Mouse (Mus musculus) embryo, embryonic 11 days (tissue): ENCODE results near the gene Lmbr1l.
"Not testable (repeated sequence)": the region's sequence is repeated elsewhere in the genome, so short reads cannot be mapped to it uniquely, and the experiment has no call there.

Experiments
- DNase-seq: peaks from one replicate; pipeline ENCODE4 v3.0.0-alpha.2; 2015

The Lmbr1l gene

GRCm38 (mm10) chr15:98934217-98934839, 16.3 kb upstream of the Lmbr1l start, which contains the start of gene Tuba1b:
Gene Tuba1b, minus strand, starts transcription at chr15:98934565.
- peak; percentile 98 for DNase-seq

GRCm38 (mm10) chr15:98933833-98934216, 15.8 kb upstream of the Lmbr1l start:
- peak; percentile 99 for DNase-seq

DNA sequence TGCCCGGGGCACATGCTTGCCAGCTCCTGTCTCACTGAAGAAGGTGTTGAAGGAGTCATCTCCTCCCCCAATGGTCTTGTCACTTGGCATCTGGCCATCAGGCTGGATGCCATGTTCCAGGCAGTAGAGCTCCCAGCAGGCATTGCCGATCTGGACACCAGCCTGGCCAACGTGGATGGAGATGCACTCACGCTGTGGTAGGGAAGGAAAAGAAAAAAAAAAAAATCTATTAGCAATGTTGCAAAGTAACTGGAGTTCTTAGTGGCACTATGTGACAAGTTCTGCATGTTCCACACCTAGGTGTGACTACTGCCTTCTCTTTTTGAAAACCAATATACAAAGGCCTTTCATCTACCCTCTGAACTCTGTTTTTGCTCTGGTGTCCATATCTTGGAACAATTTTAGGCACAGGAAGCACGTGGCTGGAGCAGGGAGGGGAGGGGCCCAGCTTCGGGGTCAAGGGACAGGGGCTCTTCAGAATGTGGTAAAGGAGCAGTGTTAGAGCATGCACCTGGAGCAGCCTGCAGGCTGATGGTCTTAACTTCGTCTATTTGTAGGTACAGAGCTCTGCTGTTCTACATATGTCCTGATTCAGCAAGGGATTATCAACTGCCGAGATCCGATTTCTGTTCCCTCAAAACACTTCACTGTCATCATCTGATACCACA, 15.1 kb upstream of the Lmbr1l start:
- not testable (repeated sequence) for DNase-seq

DNA sequence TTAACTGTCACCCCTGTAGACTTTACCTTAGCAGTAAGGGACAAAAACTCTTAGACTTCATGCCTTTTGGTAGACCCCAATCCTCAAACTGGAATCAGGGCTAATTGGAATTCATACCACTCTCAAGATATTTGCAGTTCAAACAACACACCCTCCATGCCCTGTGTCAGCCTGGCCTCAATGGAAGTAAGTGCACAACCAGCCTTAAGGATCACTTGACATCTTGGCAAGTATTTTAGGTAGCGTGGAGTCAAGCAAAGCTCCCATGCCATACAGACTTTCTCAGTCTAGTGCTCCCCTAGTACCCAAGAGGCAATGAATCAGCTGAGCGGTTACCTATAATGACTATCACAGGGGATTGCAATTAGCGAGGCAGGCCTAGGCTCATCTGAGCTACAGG, 13.0 kb upstream of the Lmbr1l start:
- DNase-seq = no peak

GRCm38 (mm10) chr15:98930017-98930734, 12.1 kb upstream of the Lmbr1l start:
- no peak for DNase-seq

DNA sequence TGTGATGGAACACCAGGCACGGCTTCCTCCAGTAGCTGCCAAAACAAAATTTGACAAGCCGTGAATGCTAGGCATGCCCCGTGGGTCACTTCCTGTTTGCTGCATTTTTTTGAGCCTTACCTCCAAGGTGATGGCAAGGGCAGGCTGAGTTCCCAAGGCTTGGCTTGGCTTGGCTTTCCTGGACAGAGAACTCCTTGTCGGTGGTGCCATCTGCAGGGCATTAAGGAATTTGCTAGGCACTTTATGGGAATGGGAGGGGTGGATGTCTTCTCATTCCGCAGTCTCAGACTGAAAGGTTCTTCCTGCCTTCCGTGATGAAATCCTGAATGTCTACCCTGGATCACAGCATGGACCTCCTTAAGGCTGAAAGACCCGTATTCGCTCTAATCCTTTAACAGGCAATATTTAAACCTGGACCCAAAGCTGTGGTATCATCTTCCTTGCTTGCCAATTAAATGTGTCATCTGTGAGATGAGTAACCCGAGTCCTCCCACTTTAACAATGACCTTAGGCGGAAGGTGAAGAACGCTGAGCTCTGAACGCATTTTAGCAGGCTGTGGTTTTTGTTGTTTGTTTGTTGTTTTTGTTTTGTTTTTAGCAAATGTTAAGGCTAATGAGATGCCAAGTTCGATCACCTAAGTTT, 10.7 kb upstream of the Lmbr1l start:
- DNase-seq = peak; percentile 89

- DNase-seq = no peak
These were observed 9.5 kb upstream of the Lmbr1l start for GRCm38 (mm10) chr15:98927566-98927965.

- no peak for DNase-seq
These were observed 6.7 kb upstream of the Lmbr1l start for GRCm38 (mm10) chr15:98924682-98925081.

DNA sequence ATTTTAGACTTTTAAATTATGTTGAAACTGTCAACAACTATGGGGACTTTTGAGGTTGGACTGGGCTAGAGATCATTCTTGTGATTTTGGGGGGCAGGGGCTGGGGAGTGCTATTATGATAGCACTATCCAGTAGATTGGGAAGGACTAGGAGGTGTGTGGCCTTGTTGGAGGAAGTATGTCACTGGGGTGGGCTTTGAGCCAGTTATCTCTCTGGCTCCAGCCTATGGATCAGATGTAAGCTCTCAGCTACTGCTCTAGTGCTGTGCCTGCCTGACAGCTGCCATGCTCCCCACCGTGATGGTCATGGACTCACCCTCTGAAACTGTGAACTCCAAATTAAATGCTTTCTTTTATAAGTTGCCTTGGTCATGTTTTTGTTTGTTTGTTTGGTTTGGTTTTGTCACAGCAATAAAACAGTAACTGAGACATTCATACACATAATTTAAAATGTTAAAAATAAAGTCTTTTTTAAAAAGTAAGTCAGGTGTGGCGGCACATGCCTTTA, 5.1 kb upstream of the Lmbr1l start:
- DNase-seq = no peak

DNA sequence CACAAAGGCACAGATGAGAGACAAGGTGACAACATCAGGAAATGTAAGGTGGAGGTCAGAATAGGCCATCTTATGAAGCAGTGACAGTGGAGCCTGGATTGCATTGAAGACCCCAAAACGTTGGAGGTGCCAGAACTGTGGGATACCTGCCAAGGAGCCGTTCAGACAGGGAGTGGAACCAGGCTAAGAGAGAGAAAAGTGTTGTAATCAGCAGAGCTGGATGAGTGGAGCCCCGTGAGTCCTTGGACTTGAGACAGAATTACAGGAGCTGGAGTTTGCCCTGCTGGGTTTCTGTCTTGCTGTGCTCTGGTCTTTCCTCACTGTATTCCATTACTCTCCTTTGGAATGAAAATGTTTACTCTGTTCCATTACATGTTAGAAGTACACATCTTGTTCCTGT, 4.5 kb upstream of the Lmbr1l start:
- DNase-seq = no peak

- no peak for DNase-seq
These were observed 3.5 kb upstream of the Lmbr1l start for GRCm38 (mm10) chr15:98921510-98921909.

DNA sequence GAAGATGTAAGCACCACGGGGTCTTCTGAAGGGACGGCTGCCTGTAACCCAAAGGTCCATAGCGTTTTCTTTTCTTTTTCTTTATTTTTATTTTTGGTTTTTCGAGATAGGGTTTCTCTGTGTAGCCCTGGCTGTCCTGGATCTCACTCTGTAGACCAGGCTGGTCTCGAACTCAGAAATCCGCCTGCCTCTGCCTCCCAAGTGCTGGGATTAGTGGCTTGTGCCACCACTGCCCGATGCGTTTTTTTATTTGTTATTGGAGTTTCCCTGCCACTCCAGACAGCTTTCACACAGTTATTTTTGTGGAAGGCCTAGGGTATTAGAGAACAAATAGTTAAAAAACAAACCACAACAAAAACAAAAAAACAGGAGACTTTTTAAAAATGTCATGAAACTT, 466 bp upstream of the Lmbr1l start:
- DNase-seq = not testable (repeated sequence)

DNA sequence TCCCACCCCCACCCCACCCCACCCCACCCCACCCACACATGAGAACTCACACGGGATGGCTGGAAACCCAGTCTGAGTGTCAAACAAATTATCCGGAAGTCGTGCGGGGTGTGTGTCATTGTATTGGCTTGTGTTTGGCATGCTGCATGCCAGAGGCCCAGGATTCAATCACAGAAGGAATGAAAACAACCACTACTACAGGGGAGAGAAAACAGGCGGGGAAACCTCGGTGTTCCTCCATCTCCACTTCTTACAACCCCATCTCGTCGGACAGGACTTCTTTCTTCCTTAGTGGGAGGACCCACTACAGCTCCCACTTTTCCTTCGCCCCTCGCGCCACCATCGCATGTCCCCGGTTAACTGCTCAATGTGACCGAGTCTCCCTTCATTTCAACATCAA, 940 bp downstream of the Lmbr1l start:
- DNase-seq = peak; percentile 48

DNA sequence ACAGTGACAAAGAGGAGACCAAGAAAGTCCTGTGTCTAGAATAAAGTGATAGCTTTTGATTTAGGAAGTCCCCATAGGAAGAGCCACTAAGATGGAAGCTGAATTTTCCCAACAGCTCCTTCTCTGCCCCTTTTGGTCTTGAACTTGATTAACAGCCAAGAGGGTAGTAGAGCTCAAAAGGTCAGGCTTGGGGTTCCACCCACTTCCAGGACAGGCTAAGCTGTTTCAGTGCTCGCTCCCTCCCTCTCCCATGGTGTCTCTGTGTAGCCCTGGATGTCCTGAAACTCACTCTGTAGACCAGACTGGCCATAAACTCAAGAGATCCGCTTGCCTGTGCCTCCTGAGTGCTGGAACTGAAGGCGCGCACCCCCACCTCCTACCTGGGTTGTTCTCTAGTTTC, 2.0 kb downstream of the Lmbr1l start:
- no peak for DNase-seq

- DNase-seq = no peak
These were observed 3.1 kb downstream of the Lmbr1l start for GRCm38 (mm10) chr15:98914903-98915302.

DNA sequence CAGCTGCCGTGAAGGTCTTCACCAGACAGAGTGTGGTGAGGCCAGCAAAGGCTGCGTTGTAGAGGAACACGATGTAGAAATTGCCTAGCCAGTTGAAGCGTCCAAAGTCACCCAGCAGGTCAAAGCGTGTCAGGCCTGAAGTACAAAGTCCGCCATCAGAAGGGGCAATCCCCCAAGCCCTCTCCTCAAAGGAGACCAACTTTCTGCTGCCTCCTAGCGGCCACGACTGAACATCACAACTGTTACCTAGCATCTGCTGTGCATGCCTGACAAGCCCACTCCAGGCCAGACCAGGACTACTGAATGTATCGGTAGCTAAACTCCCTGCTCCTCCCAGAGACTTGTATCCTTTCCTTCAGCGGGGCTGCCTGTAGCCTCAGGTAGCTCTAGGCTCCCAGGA, 13.3 kb downstream of the Lmbr1l start:
- DNase-seq = peak; percentile 81

DNA sequence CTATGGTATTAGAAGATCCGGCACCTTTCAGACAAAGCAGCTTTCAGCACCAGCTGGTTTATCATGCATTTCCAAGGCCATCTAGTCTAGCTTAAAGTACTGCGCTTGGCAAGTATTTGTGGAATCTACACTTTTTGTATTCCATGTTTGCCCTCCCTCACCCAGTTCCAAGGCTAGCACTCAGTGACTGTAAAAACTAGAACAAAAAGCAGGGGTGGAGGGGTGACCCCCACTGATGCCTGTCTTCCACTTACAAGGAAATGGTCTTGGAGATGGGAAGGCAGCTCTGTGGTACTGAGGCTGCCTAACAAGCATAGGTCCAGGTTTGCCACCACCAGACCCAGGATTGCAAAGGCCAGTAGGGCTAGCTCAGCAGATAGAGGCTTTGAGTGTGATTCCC, 15.4 kb downstream of the Lmbr1l start:
- DNase-seq = no peak

GRCm38 (mm10) chr15:98901530-98901929, 16.5 kb downstream of the Lmbr1l start:
- no peak for DNase-seq

DNA sequence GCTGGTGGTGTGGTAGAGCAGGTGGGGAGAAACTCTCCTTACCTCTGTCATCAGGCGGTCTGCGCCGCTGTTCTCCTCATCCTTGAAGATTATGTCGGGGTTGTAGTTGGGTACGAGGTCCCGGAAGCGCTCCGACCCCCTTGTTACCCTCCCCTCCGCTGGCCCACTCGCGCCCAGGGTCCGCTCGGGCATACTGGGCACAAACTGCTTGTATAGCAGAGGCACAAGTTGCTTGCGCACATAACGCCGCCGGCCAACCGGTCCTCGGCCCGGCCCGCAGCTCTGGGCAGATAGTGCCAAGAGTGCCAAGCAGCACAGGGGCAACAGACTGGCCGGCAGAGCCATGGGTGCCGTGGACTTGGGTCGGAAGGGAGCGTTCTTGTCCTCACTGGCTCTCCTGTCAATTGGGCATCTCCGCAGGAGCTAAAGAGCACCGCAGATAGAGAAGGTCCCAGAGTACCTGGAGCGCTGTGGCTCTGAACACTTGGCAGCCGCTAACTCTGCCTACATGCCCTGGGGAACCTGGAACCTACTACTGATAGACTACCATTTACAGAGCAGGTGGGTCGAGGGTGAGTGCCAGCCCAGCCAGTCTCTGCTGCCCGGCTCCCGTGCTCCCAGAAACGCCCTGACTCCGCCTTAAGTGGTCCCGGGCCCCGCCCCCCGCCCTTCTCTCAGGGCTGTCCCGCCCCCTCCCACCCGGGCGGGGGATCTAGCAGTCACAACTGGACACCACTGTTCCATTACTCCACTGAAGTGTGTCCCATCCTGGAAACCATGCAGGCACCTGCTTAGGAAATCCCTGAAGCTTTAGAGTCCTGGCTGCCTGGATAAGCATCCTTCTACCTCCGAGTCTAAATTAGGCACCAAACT, 19.9 kb downstream of the Lmbr1l start, which contains the start of gene Dhh:
Dhh (minus strand) TSS at position 613 of the 873 bp plus-strand sequence.
- peak; percentile 68 for DNase-seq

- peak; percentile 33 for DNase-seq
These were observed 20.5 kb downstream of the Lmbr1l start for GRCm38 (mm10) chr15:98897495-98897894.

DNA sequence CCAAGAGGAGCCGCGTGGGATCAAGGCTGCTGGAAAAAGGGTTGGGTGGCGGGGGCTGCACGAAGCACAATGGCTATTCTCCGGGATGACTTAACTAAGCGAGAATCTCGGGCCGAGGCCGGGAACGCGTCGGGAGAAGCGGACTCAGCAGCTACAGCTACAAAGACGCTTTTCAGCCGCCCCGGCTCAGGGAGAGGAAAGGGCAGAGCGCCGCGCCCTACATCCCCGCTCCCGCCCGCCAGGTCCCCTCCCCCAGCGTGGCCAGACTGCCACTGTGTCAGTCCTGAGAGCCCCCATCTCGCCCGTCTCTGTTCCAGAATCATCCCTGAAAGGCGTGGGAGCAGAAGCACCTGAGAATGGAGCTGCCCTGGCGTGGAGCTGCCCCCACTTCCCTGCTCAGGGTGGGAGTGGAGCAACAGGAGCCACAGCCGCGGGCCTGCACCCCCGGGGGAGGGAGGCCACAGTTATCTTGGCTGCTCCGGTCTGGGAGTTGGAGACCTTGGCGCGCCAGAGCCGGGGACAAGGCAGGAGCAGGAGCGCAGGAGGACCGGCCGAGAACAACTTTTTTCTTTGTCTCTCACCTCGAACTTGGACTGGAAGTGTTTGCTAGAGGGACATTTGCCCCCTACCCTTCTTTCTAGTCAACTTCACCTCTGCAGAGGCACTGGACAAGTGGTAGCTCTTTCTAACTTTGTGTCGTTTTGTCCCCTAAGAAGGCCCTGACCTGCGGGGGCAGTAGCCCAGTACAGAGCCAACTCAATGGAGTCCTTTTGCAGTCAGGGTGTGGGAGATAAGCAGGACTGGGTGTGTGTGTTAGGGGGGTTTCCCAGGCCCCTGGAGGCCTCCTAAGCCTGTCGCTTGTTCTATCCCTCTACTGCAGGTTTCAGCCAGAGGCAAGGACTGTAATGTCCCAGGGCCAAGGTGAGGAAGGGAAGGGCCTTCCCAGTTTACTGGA, 22.1 kb downstream of the Lmbr1l start:
- peak; percentile 84 for DNase-seq
